Mouse (Mus musculus) heart, adult 2 months (tissue): ENCODE measurements around the gene Dtnb.

Experiments
- CTCF ChIP-seq: fragments of 200-600 bp; IDR thresholded peaks from 2 replicates; pipeline ENCODE4 v1.8.1; 2022; ENCODE audit warnings: antibody characterized with exemption, mild to moderate bottlenecking, moderate library complexity
- EP300 ChIP-seq: fragments of 200-500 bp; IDR thresholded peaks from 2 replicates; pipeline ENCODE4 v1.6.1; 2011; ENCODE audit warnings: low read depth, low read length, control low read depth; ENCODE audit not compliant: insufficient read depth
- POLR2A ChIP-seq: fragments of 200-500 bp; IDR thresholded peaks from 2 replicates; pipeline ENCODE4 v1.6.1; 2011; ENCODE audit warnings: mild to moderate bottlenecking, low read depth, low read length, control low read depth; ENCODE audit not compliant: insufficient read depth

- TF ChIP-seq CTCF: no peak
- TF ChIP-seq POLR2A: no peak
- no peak for TF ChIP-seq EP300
These were observed 3.7 kb upstream of the Dtnb start for GRCm38 (mm10) chr12:3568461-3568991.
